Mouse (Mus musculus): ENCODE data around the gene Lingo1. TPM values are rescaled to one million over a fixed set of nuclear protein-coding genes. Genes with fewer than 3 reads are reported as not detected.
A peak's percentile ranks its signal among the peaks of the same experiment; 100 is the strongest.

Lingo1 gene
- polyA plus RNA-seq, 1 experiment: 0.38 TPM

GRCm38 (mm10) chr9:56634406-56635120 lies 161.7 kb downstream of the Lingo1 start:
- peaks cover 37% of the 10 kb centered on the region for H3K27me3 ChIP-seq (ENCODE audit: control insufficient read depth, insufficient read depth, low read length)
- peaks cover 7% of the 10 kb centered on the region; the same call in 1 of the 2 replicates for H3K4me1 ChIP-seq (ENCODE audit: control insufficient read depth, insufficient read depth, insufficient read length, low read length)
- H3K4me3 ChIP-seq (ENCODE audit: low read depth, low read length): peak overlapping the region; percentile 55
- no peaks in the 10 kb centered on the region for H3K36me3 ChIP-seq (ENCODE audit: control insufficient read depth, insufficient read depth, low read length)
- no peak overlapping the region for H3K27ac ChIP-seq (ENCODE audit: insufficient read depth, low read depth, low read length)
- WGBS: 7% methylated on average over 25 of the region's 25 CpGs
- TF ChIP-seq POLR2A (IDR thresholded peaks at IDR 0.05; ENCODE audit: low read depth, low read length) (no peak), CTCF (IDR thresholded peaks at IDR 0.05; ENCODE audit: extremely low read depth, insufficient read length, insufficient replicate concordance, low read depth, low read length) (no peak)

DNA sequence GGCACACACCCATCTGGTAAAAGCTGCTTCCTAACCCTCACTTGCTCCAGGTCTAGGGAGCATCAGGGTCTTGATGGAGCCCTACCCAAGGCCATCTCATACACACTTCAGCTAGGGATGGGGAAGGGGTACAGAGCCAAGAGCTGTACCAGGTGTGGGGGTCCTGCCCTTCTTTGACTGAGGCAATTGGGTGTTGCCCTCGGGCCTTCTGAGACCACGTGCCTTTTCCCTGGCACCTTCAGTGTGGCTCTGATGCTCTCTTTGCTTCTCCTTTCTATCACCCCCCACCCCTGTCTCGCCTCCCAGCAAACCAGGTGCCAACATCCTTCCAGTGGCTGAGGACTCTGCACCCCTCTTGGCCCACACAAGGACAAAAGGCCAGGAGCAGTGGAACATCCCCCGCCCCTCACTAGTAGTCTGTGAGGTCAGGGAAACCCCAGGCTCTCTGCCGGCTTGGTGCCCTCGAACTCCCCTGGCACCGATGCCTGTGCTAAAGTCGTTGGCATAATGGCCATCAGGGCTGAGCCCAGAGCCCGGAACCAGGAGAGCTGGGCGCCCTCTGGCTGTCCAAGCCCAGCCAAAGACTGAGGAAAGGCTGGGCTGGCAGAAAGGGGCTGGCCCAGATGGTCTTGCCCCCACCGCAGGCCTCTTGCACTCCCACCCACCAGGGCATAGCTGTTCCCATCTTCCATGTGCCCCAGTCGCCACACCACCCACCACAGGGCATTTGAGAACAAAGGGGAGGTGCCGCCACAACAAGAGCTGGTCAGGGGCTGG lies 162.6 kb downstream of the Lingo1 start:
- H3K4me3 ChIP-seq (ENCODE audit: low read depth, low read length): no peak overlapping the region
- WGBS: 36% methylated on average over 13 of the region's 13 CpGs

GRCm38 (mm10) chr9:56630945-56631344 lies 165.3 kb downstream of the Lingo1 start:
- peaks cover 24% of the 10 kb centered on the region for H3K27me3 ChIP-seq (ENCODE audit: control insufficient read depth, insufficient read depth, low read length)
- H3K4me3 ChIP-seq (ENCODE audit: low read depth, low read length): no peak overlapping the region
- H3K27ac ChIP-seq (ENCODE audit: insufficient read depth, low read depth, low read length): no peak overlapping the region
- TF ChIP-seq CTCF (IDR thresholded peaks at IDR 0.05; ENCODE audit: extremely low read depth, insufficient read length, insufficient replicate concordance, low read depth, low read length): no peak
- no peak for TF ChIP-seq POLR2A (IDR thresholded peaks at IDR 0.05; ENCODE audit: low read depth, low read length)
- peaks cover 5% of the 10 kb centered on the region; the same call in 1 of the 2 replicates for H3K4me1 ChIP-seq (ENCODE audit: control insufficient read depth, insufficient read depth, insufficient read length, low read length)
- WGBS: 53% methylated on average over 4 of the region's 4 CpGs
- H3K36me3 ChIP-seq (ENCODE audit: control insufficient read depth, insufficient read depth, low read length): no peaks in the 10 kb centered on the region

More for the DNA sequence above, 162.6 kb downstream of the Lingo1 start:
- TF ChIP-seq CTCF (IDR thresholded peaks at IDR 0.05; ENCODE audit: extremely low read depth, insufficient read length, insufficient replicate concordance, low read depth, low read length) (no peak), POLR2A (IDR thresholded peaks at IDR 0.05; ENCODE audit: low read depth, low read length) (no peak)
- no peaks in the 10 kb centered on the region for H3K36me3 ChIP-seq (ENCODE audit: control insufficient read depth, insufficient read depth, low read length)
- H3K27ac ChIP-seq (ENCODE audit: insufficient read depth, low read depth, low read length): no peak overlapping the region
- H3K27me3 ChIP-seq (ENCODE audit: control insufficient read depth, insufficient read depth, low read length): peaks cover 37% of the 10 kb centered on the region
- peaks cover 7% of the 10 kb centered on the region; the same call in 1 of the 2 replicates for H3K4me1 ChIP-seq (ENCODE audit: control insufficient read depth, insufficient read depth, insufficient read length, low read length)

GRCm38 (mm10) chr9:56629674-56630397 lies 166.4 kb downstream of the Lingo1 start:
- TF ChIP-seq POLR2A (IDR thresholded peaks at IDR 0.05; ENCODE audit: low read depth, low read length) (no peak), CTCF (IDR thresholded peaks at IDR 0.05; ENCODE audit: extremely low read depth, insufficient read length, insufficient replicate concordance, low read depth, low read length) (no peak)
- WGBS: 65% methylated on average over 5 of the region's 5 CpGs
- no peak overlapping the region for H3K27ac ChIP-seq (ENCODE audit: insufficient read depth, low read depth, low read length)
- H3K27me3 ChIP-seq (ENCODE audit: control insufficient read depth, insufficient read depth, low read length): peaks cover 15% of the 10 kb centered on the region
- no peak overlapping the region for H3K4me3 ChIP-seq (ENCODE audit: low read depth, low read length)
- no peaks in the 10 kb centered on the region for H3K4me1 ChIP-seq (ENCODE audit: control insufficient read depth, insufficient read depth, insufficient read length, low read length)
- H3K36me3 ChIP-seq (ENCODE audit: control insufficient read depth, insufficient read depth, low read length): no peaks in the 10 kb centered on the region

GRCm38 (mm10) chr9:56627295-56627694 lies 169.0 kb downstream of the Lingo1 start:
- H3K36me3 ChIP-seq (ENCODE audit: control insufficient read depth, insufficient read depth, low read length): no peaks in the 10 kb centered on the region
- WGBS: 57% methylated on average over 4 of the region's 4 CpGs
- H3K4me1 ChIP-seq (ENCODE audit: control insufficient read depth, insufficient read depth, insufficient read length, low read length): no peaks in the 10 kb centered on the region
- H3K4me3 ChIP-seq (ENCODE audit: low read depth, low read length): no peak overlapping the region
- no peak for TF ChIP-seq POLR2A (IDR thresholded peaks at IDR 0.05; ENCODE audit: low read depth, low read length)
- no peak for TF ChIP-seq CTCF (IDR thresholded peaks at IDR 0.05; ENCODE audit: extremely low read depth, insufficient read length, insufficient replicate concordance, low read depth, low read length)
- no peak overlapping the region for H3K27ac ChIP-seq (ENCODE audit: insufficient read depth, low read depth, low read length)
- H3K27me3 ChIP-seq (ENCODE audit: control insufficient read depth, insufficient read depth, low read length): no peaks in the 10 kb centered on the region

DNA sequence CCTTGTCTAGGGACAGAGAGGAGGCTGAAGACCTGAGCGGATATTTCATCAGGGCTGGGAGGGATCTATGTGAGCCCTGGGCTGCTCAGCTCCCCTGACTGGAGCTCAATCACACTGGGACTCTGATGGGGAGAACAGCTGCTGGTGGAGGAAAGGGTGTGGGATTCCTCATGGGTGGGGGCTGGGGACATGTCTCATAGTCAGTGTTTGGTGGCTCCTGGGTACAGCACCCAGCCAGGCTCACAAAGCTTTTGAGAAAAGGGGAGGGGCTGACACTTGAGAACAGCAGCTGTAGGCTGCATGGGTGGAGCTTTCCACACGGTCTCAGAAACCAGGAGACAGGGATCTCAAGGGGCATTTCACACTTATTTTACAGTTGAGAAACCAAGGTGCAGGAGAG lies 171.3 kb downstream of the Lingo1 start:
- H3K36me3 ChIP-seq (ENCODE audit: control insufficient read depth, insufficient read depth, low read length): no peaks in the 10 kb centered on the region
- 46% methylated on average over 2 of the region's 2 CpGs for WGBS
- TF ChIP-seq CTCF (IDR thresholded peaks at IDR 0.05; ENCODE audit: extremely low read depth, insufficient read length, insufficient replicate concordance, low read depth, low read length): no peak
- TF ChIP-seq POLR2A (IDR thresholded peaks at IDR 0.05; ENCODE audit: low read depth, low read length): no peak
- no peak overlapping the region for H3K4me3 ChIP-seq (ENCODE audit: low read depth, low read length)
- H3K4me1 ChIP-seq (ENCODE audit: control insufficient read depth, insufficient read depth, insufficient read length, low read length): no peaks in the 10 kb centered on the region; the same call in 1 of the 2 replicates
- no peak overlapping the region for H3K27ac ChIP-seq (ENCODE audit: insufficient read depth, low read depth, low read length)
- 0 out of 2 replicates have a peak, but pooled peaks cover 2% of the 10 kb centered on the region for H3K27me3 ChIP-seq (ENCODE audit: control insufficient read depth, insufficient read depth, low read length)
